Mouse (Mus musculus): ENCODE measurements around the gene D10Jhu81e. TPM values are rescaled to one million over a fixed set of nuclear protein-coding genes. Genes with fewer than 3 reads are reported as not detected.

The D10Jhu81e gene
- total RNA-seq, 2 experiments from 2014 or later, result 119 to 143 TPM

- peak; percentile 70 for DNase-seq
Observed at GRCm38 (mm10) chr10:78163923-78164322, 5.7 kb downstream of the D10Jhu81e start.

- no peak for DNase-seq
Observed at GRCm38 (mm10) chr10:78163241-78163640, 6.3 kb downstream of the D10Jhu81e start.

GRCm38 (mm10) chr10:78162646-78163045, 6.9 kb downstream of the D10Jhu81e start:
- DNase-seq, result no peak

- no peak for DNase-seq
Observed at GRCm38 (mm10) chr10:78161096-78161495, 8.5 kb downstream of the D10Jhu81e start.

GRCm38 (mm10) chr10:78160369-78161095, 9.1 kb downstream of the D10Jhu81e start:
- DNase-seq, result no peak

DNA sequence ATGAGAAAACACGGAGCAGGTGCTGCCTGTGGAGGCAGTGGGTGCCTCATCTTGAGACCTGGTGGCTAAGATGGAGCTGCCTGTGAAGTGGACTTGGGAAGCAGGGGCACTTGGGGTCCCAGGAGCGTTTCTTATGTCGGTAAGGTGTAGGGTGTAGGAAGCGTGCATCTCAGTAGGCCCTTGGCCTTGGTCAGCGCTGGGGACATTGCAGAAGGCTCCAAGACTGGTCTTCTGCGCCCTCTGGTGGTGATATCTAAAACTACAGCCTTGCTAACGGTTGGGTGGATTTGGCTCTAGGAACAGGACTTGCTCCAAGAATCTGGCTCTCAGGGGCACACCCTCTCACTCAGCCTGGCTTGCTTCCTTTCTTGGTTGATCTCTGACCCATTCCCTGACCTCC, 9.7 kb downstream of the D10Jhu81e start:
- DNase-seq, result peak; percentile 82

DNA sequence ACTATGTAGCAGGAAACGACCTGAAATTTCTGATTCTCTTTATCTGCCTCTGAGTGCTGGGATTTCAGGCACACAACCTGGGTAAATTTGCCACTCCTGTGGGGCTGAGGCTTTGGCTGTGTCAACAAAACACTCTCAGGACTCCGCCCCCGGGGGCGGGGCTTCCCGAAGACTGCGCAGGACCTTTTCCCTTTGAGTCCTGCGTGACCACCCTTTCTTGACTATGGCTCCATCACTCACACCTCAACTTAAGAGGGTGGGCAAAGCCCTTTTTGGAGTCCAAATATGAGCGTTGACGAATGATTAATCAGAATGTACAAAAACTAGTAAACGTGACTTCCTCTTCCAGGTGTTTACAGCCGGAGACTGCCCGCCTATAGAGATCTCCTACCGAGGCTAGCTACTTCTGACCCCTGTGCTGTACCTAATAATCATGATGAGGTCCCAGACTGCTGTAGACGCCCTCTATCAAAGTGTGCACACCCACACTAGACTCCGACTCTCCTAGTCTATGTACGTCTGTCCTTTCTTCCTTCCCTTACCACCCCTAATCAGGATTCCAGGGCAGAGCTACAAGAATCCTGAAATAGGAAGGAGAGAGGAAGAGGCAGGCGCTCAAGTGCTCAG, 10.2 kb downstream of the D10Jhu81e start:
- DNase-seq, result peak; percentile 38

DNA sequence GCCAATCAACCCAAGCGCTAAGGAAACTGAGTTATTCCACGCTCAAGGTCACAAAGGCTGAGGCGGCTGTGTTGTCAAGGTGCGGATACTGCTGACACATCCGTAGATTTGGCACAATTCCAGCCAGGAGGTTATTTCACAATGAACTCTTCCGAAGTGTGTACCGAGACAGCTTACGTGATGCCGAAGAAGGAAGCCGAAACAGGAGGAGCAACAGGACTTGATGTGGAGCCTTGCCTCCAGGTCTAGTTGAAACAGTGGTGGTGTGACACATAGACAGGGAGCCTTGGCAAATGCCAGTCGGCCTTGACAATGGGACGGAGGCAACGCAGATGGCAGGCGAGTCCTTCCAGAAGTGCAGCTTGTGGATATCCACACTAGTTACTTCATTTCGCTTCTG, 11.5 kb downstream of the D10Jhu81e start:
- DNase-seq, result no peak

DNA sequence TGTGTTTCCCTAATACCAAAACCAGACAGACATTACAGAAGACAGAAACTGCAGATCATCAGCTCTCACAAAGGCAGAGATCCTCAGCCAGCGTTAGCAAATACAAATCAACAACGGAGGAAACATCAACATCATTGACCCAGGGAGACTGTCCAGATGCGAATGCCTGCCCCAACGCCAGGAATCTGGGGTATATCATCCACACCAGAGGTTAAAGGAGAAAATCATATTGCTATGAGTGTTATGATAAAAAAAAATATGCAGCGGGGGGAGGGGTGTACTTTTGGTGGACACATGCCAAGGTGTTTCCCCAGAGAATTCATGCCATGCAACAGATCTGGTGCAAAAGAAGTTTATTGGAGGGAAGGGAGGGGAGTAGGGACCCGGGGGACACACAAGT, 12.7 kb downstream of the D10Jhu81e start:
- DNase-seq, result no peak

GRCm38 (mm10) chr10:78148834-78149766, 20.5 kb downstream of the D10Jhu81e start:
- DNase-seq, result no peak

DNA sequence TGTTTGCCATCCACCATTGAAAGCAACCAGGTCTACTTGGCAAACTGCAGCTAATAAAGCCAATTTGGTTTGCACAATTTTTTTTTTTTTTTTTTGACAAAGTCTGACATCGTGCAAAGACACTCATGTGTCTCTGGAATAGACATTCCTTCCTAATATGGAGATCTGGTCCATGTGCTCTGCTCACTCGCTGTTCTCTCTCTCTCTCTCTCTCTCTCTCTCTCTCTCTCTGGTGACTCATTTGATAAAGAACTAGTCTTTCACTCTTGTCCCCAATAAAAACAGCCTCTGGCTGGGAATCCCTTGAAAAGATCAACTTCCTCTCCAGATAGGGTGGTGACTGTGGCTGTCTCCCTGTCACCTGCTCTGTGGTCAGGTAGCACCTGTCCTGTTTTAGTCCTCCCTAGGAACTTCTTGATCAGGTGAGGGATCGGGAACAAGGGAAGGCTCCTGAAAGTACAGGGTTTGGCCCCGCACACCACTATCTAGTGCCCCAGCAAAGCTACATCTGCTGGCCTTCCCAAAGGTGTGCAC, 21.6 kb downstream of the D10Jhu81e start:
- no peak for DNase-seq

DNA sequence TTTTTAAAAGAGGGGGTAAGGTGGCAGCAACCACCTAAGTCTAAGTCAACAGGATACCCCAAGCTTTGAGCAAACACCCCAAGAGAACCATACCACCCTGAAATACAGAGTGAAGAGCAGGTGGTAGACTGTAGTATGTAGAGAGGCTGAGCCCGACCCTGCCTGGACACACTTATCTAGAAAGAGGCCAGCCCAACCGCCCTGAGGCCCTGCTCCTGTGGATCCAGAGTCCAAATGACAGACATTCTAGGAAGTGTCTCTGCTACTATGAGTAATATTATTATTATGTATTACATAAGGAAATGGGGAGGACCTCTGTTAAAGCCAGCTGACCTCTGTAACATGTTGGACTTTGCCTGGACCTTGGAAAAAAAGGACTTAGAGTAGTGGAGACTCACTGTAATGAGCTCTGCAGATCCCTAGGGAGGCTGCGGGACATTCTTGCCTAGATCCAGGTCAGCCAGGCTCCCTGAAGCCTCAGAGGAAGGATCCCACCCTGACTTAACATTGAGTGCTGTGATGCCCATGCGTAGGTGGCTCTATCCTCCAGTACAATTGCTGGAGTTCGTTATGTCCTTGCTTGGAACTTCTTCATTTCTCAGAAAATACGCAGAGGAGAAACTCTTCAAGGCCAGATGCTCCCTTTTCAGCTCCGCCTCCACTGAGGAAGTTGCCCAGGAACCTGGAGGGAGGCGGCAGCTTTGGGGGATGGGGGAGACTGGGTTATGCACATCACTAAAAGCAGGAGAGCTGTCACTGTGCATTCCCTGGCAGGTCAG, 25.7 kb downstream of the D10Jhu81e start:
- DNase-seq, result no peak

DNA sequence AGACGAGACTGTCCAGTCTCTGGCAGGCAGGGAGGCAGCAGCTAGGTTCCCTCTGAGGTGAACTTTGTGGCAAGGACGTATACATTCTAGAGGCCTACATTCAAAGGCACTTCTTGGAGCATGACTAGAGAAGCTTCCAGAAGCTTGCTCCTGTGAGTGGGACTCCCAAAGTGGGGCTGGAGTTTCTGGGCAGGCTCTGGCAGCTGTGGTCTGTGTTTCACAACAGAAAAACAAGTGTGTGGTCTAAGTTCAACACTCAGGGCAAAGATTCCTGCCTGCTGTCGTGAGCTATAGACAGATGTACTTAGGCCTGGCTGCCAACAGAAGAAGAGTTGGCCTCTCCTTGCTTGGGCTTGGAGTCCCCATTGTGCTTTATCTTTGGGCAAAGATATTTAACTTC, 28.7 kb downstream of the D10Jhu81e start:
- no peak for DNase-seq

GRCm38 (mm10) chr10:78140251-78140600, 29.4 kb downstream of the D10Jhu81e start:
- DNase-seq, result no peak

DNA sequence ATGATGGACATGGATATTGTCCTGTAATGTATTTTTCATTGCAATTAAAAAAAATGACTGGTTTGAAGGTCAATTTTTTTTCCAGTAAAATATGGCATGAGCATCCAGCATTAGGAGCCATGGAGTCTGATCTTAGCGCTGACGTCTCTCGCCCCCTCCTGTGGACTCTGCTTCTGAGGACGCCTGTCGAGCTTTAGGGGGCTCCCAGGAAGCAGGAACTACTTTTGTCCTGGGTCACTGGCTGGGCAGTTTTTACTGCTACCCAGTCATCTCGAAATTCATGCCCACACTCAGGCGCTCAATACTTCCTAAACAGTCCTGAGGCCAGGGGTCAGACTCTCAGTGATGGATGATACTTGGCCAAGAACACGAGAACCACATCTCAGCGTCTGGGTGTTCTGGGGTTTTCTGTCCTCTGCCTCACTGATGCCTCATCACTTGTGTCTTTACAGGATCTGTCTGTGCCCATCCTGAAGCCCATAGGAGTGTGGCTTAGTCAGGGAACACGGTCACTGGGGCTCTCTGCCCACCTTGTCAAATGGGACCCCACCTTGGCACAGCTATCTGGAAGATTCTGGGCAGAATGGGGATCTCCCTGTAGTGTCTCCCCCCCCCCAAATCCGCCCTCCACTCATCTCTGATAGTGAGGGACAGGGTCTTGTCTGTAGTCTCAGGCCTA, 29.9 kb downstream of the D10Jhu81e start:
- DNase-seq, result no peak

DNA sequence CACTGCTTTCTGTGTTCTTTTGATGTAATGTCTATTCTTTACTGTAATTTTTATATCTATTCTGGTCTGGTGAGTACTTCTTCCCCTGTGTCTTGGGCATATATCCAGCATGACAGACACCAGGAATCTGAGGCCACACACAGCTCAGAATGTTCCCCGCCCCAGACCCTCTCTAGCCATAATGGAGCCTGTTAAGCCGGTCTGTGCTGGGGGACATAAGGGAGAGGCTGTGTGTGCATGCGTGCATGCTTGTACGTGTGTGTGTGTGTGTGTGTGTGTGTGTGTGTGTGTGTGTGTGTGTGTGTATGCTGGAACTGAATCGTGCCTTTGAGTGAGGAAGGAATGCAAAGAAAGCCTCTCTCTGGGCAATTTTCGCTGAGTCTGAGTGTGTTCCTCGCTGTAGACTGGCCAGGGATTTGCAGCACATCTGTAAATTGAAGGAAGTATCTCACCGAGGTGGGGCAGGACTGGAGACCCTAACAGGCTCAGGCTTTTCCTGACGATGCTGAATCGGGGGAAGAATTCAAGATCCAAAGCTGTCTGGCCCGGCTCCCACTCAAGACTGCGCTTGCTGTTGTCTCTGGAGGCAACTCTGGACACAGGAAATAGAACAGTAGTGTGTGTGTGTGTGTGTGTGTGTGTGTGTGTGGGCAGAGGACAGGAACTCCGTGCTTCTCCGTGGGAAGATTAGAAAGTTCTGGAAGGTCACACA, 30.6 kb downstream of the D10Jhu81e start:
- DNase-seq, result peak; percentile 55

GRCm38 (mm10) chr10:78137191-78137590, 32.4 kb downstream of the D10Jhu81e start:
- no peak for DNase-seq

GRCm38 (mm10) chr10:78135947-78136346, 33.6 kb downstream of the D10Jhu81e start:
- no peak for DNase-seq

DNA sequence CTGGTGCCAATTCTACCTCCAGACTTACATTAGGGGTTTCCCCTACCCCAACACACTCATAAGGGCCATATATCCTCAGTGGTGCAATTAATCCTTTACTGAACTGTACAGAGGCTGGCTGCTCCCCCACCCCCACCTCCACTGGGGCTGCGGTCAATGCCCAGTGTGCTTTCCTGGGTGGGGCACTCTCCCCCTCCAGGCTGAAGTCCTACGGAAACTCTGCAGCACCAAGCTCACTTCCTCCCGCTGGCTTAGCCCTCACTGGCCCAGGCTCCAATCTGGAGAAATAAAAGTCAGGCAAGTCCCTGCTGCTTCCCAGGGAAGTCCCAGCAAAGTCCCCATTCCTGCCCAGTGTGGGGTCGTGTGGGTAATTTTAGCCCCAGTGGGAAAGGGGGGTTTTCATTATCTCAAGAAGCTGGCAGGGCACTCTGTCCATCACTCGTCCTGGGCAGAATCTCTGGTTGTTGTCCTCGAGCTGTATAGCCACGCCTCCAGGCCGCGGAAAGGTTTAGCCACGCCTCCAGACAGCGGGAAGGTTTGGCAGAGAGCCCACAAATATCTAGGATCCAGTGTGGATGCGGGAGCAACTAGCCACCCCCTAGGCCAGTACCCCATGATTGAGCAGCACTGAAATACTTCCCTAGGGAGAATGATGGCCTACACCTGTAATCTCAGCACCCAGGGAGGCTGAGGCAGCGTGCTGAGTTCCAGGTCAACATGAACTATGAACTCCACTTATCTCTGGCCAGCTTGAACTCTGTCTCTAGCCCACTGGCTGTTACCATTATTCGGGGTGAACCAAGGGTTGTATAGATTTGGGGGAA, 34.4 kb downstream of the D10Jhu81e start:
- DNase-seq, result no peak

DNA sequence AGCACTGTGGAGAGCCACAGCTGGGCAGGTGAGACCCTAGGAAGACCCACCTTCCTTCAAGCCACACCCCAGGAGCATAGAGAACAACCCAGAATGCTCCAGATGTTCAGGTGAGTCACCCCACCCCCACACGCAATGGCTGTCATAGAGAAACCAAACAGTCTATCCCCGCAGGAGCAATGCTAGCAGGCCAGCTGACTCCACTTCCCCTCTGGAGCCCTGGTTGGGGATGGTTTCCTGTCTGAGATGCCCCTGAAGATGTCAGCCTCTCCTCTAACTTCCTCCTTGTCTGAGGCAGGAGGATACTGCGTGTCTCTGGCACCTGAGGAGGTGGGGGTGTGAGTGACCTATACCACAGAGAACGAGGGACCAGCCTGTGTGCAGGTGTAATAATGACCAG, 35.2 kb downstream of the D10Jhu81e start:
- no peak for DNase-seq

Data from gastrocnemius, postnatal 10 days (tissue).